Mouse (Mus musculus) cerebellum, adult 11-12 months (tissue): ENCODE data around the gene Map3k15.

Experiments used
- DNase-seq: peaks from one replicate; pipeline ENCODE4 v3.0.0; 2022

Map3k15 gene

DNA sequence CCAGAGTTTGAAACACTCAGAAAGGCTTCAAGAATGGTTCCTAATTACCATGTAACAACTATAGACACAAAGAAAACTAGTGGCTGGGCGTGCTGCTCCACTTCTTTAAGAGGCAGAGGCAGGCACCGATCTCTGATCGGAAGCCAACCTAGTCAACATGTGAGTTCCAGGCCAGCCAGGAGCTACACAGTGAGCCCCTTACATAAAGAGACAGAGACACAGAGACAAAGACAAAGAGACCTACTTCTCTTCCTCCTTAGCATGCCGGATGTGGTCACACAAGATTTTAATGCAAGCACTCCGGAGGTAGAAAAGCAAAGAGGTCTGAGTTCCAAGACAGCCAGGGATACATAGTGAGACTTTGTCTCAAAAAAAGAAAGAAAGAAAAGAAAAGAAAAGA is 147.9 kb downstream of the Map3k15 start:
- DNase-seq, result no peak

DNA sequence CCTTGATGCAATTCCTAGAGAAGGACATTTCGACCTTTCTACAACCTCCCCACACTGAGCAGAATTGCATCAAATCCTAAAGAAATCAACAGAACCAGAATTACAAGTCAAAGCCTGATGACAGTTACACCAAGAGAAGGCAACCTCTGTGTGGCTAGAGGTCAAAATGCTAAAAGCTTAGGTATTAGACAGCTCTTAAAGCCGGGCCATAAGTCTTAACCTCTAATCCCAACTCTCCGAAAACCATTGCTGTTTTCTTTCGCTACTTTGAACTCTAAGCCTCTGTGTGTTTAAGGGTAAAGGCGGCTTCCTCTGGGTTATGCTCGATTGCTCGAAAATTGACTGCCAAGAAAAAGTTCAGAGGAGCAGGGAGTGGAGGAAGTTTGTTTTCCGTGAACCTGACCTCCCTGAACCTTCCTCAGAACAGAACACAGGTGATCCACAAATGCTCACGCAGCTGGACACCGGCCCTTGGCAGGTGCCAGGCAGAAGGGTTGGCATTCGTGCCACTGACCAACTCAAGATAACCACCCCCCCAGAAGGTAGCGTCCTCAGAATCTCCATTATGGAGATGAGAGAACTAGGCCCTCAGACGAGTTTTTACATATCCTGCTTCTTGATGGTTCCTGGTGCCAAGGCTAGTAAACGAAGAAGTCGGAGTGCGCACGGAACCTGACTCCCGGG is 149.1 kb downstream of the Map3k15 start:
- DNase-seq, result no peak

- DNase-seq, result peak; percentile 87
Measured at GRCm38 (mm10) chrX:160137861-160138717, 149.9 kb downstream of the Map3k15 start, which contains the start of gene Pdha1. TSS of gene Pdha1 (minus strand) at chrX:160138413.

- DNase-seq, result no peak
Measured at GRCm38 (mm10) chrX:160146806-160147205, 158.6 kb downstream of the Map3k15 start.

GRCm38 (mm10) chrX:160147406-160147805 is 159.2 kb downstream of the Map3k15 start:
- DNase-seq, result no peak

- no peak for DNase-seq
Measured at GRCm38 (mm10) chrX:160148859-160149258, 160.6 kb downstream of the Map3k15 start.

- DNase-seq, result no peak
Measured at GRCm38 (mm10) chrX:160153147-160153815, 165.0 kb downstream of the Map3k15 start.

DNA sequence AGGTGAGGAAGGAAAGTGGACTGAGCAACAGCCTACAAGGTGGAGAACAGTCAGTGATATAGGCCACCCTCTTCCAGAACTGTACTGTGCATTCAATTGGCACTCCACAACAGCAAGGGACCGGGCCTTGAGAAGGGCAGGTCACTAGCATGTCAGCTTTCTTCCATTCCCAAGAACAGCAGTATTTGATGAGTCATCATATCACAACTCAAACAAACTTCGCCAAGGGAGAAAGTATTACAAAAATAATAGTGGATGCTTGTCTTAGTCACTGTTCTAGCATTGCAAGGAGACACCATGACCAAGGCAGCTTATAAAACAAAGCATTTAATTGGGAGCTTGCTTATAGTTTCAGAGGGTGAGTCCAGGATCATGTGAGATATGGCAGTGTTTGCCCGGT is 176.0 kb downstream of the Map3k15 start:
- DNase-seq, result no peak

- no peak for DNase-seq
Measured at GRCm38 (mm10) chrX:160166246-160166985, 178.2 kb downstream of the Map3k15 start.

DNA sequence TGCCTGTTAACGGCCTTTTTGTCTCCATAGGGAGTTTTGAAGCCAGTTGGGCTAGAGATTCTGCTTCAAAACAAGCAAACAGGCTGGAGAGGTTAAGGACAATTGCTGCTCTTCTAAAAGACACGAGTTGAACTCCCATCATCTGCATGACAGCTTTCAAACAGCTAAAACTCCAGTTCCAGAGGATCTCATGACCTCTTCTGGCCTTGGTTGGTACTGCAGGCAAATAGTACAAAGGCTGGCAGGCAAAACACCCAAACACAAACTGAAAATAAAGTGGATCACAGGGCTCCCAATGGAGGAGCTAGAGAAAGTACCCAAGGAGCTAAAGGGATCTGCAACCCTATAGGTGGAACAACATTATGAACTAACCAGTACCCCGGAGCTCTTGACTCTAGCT is 181.9 kb downstream of the Map3k15 start:
- DNase-seq, result peak; percentile 5
